Mouse (Mus musculus) embryo, embryonic 10 days (tissue): ENCODE data around the gene Gm21060.
A peak's percentile ranks its signal among the peaks of the same experiment; 100 is the strongest.
"Not testable (repeated sequence)": the region's sequence is repeated elsewhere in the genome, so short reads cannot be mapped to it uniquely, and the experiment has no call there.

ENCODE experiments used
- DNase-seq: peaks from one replicate; pipeline ENCODE4 v3.0.0-alpha.2; 2015; ENCODE audit warnings: low spot score

Gene Gm21060

GRCm38 (mm10) chr19:61296969-61297368 lies at the start of gene Gm21060:
Gene Gm21060 (minus strand): TSS chr19:61297069.
- no peak for DNase-seq

- DNase-seq = not testable (repeated sequence)
Observed at GRCm38 (mm10) chr19:61320844-61321243, 24.0 kb upstream of the Gm21060 start.

DNA sequence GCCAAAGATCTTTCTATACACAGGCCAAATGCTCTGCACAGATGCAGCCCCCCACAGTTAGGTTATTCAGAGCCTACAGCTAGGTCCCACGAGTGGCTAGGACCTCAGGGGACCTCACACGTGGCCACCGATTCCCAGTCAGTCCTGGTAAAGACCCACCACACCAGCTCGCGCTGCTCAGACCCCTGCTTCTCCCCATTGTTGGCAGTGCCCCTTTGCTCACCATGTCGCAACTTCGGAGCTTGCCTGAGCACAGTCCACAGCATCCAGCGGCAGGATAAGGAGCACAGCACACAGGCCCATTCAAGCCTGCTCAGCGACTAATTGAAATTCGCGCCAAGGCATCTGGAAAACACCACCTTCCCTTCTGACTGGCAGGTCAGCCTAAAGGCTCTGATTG lies 16.3 kb upstream of the Gm21060 start:
- not testable (repeated sequence) for DNase-seq

- not testable (repeated sequence) for DNase-seq
Observed at GRCm38 (mm10) chr19:61312400-61312799, 15.5 kb upstream of the Gm21060 start.

- DNase-seq = not testable (repeated sequence)
Observed at GRCm38 (mm10) chr19:61308083-61308482, 11.2 kb upstream of the Gm21060 start.

GRCm38 (mm10) chr19:61285033-61285432 lies 11.8 kb downstream of the Gm21060 start:
- not testable (repeated sequence) for DNase-seq

DNA sequence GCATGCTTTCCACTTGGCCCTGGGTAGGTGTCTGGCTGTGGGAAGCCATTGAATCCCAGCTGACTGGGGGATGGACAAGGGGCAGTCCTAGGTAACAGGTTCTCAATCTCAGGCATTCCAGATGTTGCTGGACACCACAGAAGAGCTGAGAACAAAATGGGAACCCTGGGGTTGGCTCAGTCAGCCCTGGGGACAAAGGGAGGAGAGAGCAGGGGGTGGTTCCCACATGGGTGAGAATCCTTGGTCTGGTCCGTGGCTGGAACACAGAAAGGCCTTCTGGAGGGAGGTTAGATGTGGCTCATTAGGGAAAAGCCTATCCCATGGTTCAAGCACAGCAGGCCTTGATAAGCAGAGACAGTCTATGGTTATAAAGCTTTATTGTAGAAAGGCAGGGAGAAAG lies 13.3 kb downstream of the Gm21060 start:
- no peak for DNase-seq

DNA sequence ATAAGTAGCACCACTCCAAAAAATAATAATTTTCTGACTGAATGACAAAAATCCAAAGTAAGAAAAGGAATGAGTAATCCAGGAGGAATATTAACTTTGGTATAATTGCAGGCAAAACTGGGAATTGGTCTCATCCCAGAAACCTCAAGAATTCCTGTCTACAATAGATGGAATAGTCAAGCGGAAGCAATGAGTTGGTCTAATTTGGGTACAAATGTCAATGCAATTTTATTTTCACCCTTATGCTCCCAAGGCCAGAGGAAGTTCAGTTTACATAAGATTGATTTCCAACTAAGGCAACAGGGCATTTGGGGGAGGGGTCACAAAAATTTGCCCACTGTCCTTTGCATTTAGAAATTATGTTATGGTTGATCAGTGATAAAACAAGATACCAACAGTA lies 21.4 kb downstream of the Gm21060 start:
- no peak for DNase-seq

- DNase-seq = not testable (repeated sequence)
Observed at GRCm38 (mm10) chr19:61269141-61269540, 27.7 kb downstream of the Gm21060 start.

DNA sequence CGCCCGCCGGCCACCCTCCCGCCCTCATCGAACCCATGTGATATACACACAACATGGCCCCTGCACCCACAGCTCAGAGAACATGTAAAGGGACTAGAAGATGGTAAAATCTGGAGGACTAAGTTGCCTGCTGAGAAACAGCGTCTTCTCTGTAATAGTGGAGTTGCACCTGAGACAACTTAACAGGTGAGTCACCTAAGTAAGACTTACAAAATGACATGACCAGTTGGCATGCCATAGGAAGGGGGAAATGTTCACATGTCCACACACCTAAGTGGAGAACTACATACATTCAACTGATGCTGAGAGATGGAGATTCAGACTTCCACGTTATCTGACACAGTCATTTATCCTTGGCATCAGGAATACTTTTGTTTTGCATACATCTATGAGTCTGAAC lies 29.7 kb downstream of the Gm21060 start:
- DNase-seq = no peak

GRCm38 (mm10) chr19:61266651-61267050 lies 30.2 kb downstream of the Gm21060 start:
- peak; percentile 44 for DNase-seq

- peak; percentile 59 for DNase-seq
Observed at GRCm38 (mm10) chr19:61266246-61266615, 30.6 kb downstream of the Gm21060 start.

- peak; percentile 88 for DNase-seq
Observed at GRCm38 (mm10) chr19:61265349-61266245, 31.3 kb downstream of the Gm21060 start.

GRCm38 (mm10) chr19:61264933-61265332 lies 31.9 kb downstream of the Gm21060 start:
- no peak for DNase-seq

- peak; percentile 61 for DNase-seq
Observed at GRCm38 (mm10) chr19:61264227-61264626, 32.6 kb downstream of the Gm21060 start.

- no peak for DNase-seq
Observed at GRCm38 (mm10) chr19:61261241-61261640, 35.6 kb downstream of the Gm21060 start.

- no peak for DNase-seq
Observed at GRCm38 (mm10) chr19:61257733-61258132, 39.1 kb downstream of the Gm21060 start.

- DNase-seq = no peak
Observed at GRCm38 (mm10) chr19:61256166-61256887, 40.5 kb downstream of the Gm21060 start.

DNA sequence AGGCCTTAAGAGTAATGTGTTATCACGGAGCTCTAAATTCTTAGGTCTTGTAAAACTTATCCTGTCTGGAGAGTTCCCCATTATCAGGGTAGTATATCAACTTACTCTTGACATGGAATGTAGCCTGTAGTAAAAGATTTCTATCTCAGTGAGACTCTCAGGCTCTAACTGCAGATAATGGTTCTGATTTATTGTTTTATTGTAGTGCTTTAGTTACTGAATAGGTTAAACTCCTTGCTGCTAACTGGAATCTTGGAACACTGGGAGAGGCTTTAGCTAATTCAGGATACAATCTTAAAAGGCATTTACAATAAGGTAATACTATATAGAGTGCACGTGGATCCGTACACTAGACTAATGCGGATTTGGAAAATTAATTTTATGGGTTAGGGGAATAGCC lies 49.5 kb downstream of the Gm21060 start:
- not testable (repeated sequence) for DNase-seq
